Mouse (Mus musculus) embryo, embryonic 11.5 days (tissue): ENCODE results near the gene Ift122.
A peak's percentile ranks its signal among the peaks of the same experiment; 100 is the strongest.
"Not testable (repeated sequence)": the region's sequence is repeated elsewhere in the genome, so short reads cannot be mapped to it uniquely, and the experiment has no call there.

Source experiments
- DNase-seq: peaks from one replicate; pipeline ENCODE4 v3.0.0-alpha.2; 2012; ENCODE audit warnings: low read depth, low spot score

The Ift122 gene

DNA sequence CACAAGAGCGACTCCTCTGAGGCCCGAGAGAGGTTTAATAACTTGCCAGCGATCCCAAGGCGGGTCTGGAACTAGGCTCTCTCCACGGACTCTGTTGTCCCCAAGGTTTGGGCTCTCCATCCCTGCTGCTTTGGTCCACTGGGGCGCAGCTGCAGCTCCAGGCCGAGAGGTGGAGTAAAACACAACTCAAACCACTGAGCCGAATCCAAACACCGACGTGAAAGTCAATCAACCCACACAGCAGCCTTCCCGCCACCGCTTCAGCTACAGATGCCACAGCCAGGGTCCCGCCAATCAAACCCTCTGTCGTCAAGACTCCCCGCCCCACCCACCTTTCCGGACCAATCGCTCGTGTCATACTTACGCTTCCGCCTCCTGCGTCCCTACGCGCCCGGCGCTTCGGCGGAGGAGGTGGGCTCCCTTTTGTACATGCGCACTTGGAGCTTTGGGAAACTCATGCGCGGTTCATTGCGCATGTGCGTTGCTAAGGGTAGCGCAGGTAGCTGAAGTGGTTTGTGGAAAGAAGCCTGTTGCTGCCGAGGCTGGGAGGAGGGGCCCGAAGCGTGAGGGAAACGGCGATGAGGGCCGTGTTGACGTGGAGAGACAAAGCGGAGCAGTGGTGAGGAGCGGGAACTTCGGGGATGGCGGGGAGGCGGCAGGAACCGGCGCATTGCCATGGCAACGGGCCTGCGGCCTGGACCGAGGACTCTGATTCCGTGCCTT lies at the start of gene Ift122, which contains the start of gene Mbd4:
TSS of gene Ift122 (plus strand) at position 380 of the 723 bp plus-strand sequence.
TSS of gene Mbd4 (minus strand) at position 281 of the 723 bp plus-strand sequence.
- peak; percentile 100 for DNase-seq

DNA sequence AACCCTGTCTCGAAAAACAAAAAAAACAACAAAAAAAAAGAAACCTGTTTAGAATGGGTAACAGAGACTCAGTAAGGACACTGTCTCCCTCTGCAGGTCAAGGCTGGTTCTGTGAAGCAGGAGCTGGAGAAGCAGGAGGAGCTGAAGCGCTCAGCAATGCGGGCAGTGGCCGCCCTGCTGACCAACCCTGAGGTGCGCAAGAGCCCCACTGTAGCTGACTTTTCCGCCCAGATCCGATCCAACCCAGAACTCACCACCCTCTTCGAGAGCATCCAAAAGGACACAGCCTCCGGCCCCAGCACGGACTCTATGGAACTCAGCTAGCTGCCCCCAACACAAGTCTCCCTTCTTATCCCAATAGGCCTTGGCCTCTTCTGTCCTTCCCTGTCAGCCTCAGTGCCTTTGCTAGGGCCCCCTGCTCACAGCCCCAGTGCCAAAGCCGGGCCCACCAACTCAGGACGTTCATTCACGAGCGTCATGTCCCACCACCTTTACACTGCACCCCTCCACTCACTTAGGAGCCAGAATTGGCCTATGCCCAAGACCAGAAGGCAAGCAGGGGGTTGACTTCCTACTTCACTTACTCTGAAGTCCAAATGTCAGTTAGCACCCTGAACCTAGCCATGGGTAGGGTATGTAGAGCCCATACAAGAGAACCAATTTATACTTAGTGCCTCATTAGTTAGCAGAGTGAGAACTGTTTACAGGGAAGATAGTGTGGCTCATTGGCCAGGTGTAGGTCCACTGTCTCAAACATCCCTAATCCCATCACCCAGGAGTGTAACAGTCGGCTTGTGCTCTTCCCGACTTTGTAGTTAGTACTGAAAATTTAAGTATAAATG lies 49.5 kb upstream of the Ift122 start:
- DNase-seq = peak; percentile 52

DNA sequence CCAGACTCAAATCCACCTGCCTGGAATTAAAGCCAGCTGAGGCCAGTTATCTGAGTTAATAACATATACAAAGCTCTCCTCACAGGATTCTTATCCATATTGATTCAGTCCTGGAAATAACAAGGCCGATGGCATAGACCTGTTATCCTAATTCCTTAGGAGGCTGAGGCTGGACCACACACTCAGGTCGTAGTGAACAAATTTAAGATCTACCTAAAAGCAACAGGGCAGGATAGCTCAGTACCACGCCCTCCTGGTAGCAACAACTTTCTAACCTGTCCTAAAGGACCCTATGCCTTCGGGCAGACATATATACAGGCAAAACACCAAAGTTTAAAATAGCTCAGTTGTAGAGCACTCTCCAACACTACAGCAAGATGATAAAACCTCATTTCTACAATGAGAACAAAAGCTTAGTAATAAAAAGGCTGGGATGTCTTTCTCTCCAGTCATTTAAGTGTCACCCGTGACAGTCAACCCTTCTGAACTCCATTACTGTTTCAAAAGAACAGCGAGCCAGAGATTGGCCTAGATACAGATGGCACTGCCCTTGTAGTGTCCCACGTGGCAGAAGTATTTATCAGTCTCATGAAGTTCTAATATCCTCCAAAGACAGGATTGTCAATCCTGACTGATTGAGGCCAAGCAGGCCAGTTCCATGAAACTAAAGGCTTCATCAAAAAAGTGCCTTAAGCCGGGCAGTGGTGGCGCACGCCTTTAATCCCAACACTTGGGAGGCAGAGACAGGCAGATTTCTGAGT lies 48.7 kb upstream of the Ift122 start:
- no peak for DNase-seq

DNA sequence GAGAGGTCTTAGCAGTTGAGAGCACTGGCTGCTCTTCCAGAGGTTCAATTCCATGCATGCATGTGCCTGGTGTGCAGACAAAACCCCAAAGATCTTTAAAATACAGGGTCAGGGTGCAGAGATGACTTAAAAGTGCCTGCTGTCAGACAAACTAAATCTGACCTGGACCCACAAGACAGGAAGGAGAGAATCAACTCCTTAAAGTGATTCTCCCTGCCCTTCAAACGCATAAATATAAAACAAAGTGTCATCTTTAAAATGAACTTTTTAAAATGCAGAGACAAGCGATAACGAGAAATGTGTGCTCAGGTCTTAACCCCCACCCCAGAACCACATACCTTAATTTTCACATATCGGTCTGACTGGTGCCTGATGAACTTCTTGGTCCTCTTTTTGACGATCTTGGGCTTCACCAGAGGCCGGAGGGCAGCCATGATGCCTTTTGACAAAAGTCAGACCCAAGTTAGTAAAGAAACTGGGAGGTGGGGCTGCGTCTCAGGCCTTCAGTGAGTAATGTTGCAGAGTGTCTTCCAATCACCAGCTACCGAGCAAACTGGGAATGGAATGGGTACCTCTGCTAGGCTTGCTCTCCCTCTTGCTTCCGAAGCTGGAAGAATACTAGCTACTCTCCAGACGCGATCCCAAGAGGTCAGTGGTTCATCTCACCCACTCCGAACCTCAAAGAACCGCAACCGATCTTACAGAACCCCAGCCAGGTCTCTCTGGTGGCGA lies 45.6 kb upstream of the Ift122 start:
- no peak for DNase-seq

DNA sequence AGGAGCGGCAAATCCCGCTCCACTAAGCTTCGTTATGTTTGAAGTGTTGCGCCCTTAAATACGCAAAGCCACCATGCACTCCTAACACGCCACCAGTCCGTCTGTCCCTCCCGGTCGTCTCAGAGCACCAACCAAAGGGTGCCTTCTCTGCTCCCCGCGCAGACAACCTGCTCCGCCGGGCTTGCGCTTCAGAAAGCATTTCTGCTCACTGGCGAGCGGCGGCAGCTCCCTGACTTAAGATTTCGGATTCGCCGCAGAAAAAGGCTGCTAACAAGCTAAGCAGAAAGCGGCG lies 45.1 kb upstream of the Ift122 start:
- no peak for DNase-seq

DNA sequence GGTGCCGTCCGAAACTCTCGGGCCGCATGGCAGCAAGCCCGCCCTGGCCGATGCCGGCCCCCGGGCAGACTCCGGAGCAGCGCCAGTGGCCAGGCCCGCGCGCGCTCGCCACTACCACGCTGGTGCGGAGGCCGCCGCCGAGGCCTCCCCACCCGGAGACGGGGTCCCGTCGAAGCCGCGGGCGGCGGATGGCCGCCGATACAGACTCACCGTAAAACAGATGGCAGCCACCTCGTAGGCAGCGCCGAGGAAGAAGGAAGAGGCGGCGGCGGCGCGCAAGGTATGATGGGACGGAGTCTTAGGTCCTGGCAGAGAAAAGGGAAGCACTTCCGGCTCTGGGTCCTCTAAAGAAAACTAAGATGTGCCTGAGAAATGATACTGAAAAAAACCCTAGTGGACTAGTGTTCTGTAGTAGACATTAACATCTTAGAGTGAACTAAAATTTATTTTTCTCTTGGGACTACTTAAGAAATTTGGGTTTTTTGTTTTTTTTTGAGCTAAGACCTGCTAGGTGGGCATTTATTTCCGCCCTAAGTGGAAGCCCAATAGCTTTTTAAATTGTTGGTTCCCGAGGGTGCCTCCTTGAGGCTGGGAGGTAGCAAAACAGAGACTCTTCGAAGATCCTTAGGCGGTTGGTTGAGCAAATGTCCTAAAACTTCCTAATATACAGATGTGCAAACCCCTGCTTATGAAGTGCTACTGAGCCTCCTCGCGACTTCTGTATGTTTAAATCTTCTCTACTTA lies 44.6 kb upstream of the Ift122 start, which contains the start of gene Rpl32:
TSS of gene Rpl32 (minus strand) at position 260 of the 744 bp plus-strand sequence.
- peak; percentile 81 for DNase-seq

DNA sequence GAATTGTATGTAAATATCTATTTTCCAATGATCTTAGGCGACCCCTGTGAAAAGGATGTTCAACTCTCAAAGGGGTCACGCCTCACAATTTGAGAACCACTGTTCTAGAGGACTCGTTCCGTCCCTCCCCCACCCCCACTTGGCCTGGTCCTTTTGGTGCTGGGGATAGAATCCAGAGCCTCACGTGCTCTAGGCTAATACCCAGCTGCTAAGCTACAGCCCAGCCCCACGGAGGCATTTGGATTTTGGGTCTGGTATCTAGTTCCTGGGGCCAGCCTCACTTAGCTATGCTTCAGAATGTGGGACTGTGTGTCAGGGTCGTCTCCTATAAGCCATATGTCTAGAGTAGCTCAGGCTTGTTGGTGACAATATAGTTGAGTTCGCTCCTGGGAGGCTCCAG lies 41.7 kb upstream of the Ift122 start:
- DNase-seq = no peak

DNA sequence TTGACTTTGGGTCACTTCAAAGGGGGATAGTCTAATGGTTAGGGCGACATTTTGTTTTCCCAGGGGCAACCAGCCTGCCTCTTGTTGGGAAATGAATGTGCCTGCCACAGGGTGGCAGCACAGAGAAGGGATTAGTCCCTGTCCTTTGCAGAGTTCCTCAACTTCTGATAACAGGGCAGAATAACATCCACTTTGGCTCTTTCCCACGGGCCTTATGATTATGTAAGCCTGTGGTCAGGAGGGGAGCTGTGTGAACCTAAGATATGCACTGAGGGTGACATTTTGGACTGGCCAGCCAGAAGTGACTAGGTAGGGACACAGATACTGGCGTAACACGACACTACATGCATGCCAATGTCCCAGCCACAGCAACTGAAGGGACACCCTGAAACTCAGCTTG lies 39.2 kb upstream of the Ift122 start:
- no peak for DNase-seq

DNA sequence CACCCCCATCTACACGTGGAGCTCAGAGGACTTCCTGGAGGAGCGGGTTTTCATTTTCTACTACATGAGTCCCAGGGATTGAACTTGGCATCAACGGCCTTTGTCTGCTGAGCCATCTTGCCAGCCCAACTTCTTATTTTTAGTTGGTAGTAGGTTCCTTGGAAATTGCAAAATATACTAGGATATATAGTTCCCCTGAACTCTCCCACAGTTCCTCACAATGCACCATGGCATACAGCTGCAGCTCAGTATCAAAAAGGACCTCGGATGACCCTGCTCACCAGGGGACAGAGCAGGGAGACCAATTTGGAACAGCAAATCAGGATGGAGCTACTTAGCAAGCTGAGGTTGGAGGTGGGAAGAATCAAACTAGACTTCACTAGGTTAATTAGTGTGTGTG lies 38.2 kb upstream of the Ift122 start:
- DNase-seq = no peak

DNA sequence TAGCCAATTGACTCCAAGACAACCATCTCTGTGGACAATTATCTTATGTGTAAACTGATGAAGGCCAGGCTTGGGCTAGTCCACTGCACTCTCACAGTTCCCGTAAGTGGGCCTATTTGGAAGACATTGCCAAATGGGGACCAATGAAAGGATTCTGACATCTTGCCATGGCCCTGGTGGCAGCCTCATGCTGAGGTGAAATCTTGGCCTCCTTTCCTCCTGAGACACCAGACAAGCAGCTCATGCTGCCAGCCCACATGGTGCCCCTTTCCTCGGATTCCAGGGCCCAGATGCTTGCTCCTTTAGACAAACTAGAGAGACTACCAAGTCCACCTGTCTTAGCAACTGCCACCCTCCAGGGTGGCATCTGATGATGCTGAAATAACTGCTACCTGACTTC lies 35.1 kb upstream of the Ift122 start:
- DNase-seq = no peak

DNA sequence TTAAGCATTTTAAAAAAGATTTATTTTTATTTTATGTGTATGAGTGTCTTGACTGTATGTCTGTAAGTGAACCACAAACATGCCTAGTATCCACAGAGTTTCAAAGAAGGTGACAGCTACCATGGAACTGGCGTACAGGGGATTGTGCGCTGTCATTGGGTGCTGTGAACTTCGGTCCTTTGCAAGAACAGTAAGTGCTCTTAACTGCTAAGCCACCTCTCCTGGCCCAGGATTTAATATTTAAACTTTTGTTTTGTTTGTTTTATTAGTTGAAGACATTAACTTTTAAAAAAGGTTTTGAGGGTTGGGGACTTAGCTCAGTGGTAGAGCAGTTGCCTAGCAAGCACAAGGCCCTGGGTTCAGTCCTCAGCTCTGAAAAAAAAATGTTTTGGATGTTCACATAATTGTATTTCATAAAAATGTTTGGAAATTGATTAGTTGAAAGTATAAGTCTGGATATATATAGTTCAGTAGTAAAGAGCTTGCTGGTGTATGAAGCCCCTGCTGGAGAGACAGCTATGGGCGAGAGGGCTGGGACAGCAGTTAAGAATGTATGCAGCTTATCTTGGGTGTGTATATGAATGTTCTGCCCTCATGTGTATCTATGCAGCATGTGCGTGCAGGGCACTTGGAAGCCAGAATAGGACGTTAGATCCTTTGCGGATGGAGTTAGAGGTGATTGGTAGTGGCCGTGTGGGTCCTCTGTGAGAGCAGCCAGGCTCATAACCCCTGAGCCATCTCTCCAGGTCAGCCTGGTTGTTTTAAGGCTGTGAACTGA lies 31.9 kb upstream of the Ift122 start:
- DNase-seq = no peak

DNA sequence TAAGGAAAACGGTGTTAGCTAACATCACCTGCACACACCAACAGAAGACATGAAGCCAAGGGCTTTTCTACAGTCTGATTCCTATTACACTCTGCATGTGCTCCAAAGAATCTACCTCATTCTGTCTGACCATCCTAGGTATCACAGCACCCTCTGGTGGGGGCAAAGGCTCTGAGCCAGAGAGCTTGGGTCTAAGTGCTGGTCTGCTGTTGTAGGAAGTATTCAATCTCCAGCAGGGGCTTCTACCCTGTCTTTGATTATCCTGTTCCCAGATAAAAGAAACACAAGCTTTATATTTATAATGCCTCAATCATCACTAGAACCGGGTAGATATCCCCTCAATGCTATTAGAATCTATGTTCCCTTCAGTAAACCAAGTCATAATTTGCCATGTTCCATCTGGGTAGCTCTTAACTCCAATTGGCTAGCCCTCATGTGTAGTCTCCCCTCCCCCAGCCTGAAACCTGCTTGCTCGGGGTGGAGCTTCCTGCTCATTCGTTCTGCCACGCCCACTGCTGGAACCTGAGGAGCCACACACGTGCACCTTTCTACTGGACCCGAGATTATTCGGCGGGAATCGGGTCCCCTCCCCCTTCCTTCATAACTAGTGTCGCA lies 29.3 kb upstream of the Ift122 start:
- not testable (repeated sequence) for DNase-seq

DNA sequence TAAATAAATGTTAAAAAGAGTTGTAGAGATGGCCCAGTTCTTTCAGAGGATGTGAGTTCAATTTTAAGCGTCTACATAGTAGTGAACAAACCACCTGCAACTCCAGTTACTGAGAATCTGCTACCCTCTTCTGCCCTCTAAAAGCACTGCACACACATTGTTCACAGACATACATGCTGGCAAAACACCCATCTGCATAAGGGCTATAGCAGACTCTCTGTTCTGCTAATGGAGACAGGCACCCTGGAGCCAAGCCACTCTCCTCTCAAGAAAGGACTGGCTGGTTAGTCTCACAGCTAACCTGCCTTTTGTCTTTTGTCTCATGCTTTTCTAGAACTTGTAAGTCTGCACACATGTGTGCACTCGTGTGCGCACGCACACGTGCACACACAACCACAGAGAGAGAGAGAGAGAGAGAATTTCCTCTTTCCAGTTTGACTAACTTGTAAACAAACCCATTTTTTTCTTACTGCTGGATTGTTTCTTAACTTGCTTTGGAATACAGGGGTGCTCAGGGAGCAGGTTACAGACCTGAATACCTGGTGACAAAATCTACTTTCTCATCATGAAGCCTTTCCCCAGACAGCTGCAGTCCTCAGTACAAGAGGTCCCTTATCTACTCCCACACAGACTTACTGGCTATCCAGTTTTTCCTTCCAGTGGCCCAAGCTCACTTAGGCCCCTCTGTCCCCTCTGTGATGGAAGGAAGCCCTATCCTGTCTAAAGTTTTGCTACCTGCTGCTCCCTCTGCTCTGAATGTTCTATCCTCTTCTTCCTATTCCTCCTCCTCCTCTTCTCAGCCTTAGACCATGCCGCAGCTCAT lies 22.3 kb upstream of the Ift122 start:
- DNase-seq = no peak

DNA sequence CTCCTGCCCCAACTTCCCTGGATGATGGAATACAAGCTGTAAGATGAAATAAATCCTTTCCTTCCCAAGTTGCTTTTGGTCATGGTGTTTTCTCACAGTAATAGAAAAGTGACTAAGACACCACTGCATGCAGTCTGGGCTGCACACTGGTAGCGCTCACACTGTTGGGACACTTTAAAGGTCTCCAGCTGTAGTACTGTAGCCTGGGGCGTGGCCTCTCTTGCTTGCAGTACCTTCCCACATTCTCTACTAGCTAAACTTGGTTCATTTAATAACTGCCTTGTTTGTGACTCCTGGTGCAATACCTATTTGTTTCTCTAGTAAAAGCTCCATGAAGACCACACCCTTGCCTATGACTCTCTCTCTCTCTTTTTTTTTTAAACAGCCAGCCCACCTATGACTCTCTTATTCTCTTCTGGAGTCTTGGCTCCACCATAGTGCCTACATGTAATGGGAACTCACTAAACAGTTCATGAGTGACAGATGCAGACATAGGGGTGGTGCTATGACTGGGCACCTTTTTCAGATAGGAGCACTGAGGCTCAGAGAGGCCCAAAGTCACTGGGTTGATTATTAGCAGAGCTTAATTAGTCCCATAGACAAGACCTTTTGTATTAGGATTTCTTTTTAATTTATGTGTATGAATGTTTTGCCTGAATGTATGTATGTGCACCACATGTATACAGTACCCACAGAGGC lies 21.0 kb upstream of the Ift122 start:
- DNase-seq = no peak

DNA sequence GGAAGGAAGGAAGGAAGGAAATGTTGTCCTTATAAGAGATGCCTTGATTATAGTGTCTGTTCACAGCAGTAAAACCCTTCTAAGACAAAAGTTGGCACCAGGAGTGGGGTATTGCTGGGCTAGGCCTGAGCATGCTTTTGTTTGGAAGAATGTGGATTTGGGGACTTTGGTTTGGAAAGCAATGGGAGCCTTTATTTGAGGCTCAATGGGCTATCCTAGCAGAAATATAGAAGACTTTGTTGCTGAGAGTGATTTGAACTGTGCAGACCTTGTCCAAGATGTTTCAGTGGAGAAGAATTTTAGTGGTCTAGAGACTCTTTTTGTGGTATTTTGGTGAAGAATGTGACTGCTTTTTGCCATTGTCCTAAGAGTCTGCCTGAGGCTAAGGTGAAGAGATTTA lies 19.4 kb upstream of the Ift122 start:
- no peak for DNase-seq

DNA sequence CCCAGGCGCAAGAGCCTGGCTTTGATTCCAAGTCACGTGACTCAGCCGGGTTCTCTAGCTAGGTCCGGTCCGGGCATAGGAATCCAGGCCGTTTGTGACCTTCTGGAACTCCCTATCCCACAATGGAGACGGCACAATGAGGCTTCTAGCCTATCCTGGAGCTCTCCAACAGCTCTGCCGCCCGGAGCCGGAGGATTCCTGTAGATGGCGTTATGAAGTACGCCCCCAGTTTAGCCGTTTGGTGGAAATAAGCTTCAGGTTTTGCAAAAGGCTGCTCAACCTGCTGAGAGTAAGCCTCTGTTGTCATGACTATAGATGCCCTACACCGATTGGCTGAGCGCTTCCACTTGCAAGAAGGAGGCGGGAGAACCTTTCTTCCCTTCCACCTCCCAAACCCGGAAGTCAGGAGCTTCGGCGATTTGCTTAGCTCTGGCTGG lies 15.1 kb upstream of the Ift122 start, which contains the start of gene Efcab12:
TSS of gene Efcab12 (minus strand) at position 252 of the 437 bp plus-strand sequence.
- DNase-seq = no peak

DNA sequence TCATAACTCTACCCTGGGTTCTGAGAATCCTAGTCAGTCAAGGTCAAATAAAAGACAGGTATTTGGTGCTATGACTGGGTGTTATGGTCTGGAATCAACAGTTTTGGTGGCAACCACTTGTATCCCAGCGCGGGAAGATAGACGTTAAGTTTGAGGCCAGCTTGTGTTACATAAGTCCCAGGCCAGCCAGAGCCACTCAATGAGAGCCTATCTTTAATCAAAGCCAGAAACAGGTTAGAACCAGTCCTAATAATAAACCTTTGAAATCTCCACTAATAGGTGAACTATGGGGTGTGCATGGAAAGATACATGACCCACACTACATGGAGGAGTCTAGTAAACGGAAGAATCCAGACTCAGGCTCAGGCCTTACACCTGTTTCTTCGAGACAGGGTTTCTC lies 14.5 kb upstream of the Ift122 start:
- DNase-seq = no peak

DNA sequence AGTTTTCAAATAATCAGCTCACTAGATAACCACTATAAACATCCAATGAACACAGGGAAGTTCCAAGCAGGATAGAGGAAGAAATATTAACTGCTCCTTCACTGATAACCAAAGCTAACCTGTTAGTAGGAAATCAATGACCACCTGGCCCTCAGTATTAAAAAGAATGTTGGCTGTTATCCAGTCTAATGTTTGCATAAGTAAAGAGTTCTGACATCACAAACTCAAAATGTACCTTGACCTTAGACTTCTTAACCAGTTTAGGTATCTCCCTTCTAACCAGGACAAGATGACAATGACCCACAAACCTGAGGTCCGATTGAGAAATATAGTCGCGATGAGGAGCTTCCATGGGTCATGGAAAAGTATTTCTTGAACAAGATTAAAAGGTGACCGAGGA lies 8.3 kb upstream of the Ift122 start:
- no peak for DNase-seq
